Mouse (Mus musculus) skeletal muscle tissue, postnatal 0 days (tissue): ENCODE measurements around the gene Lrguk. TPM values are rescaled to one million over a fixed set of nuclear protein-coding genes. Genes with fewer than 3 reads are reported as not detected.

Source experiments
- polyA plus RNA-seq: library from polyadenylated mRNA; unstranded; fragments of >200 nt; fragmentation: Nextera tagmentation; extraction: Ambion mirVana; gene quantifications from 2 replicates; pipeline ENCODE4 v1.2.1, GENCODE M21; 2015

Gene Lrguk
- polyA plus RNA-seq = 0.05 and 0.08 TPM in 2 replicates

GRCm38 (mm10) chr6:34028933-34029745 is at the start of gene Lrguk:
Gene Lrguk (plus strand): TSS chr6:34029448.

GRCm38 (mm10) chr6:34176864-34177247 is 147.6 kb downstream of the Lrguk start, which contains the start of gene Slc35b4:
Gene Slc35b4 (minus strand): TSS chr6:34177111.

Other genes starting within 250 kb of the Lrguk start
- gene Slc35b4, start 147.7 kb downstream of the Lrguk start, polyA plus RNA-seq = 13.4 and 16.3 TPM in 2 replicates